Mouse (Mus musculus): Measurements from ENCODE around the gene Harbi1. TPM values are rescaled to one million over a fixed set of nuclear protein-coding genes. Genes with fewer than 3 reads are reported as not detected.
A peak's percentile ranks its signal among the peaks of the same experiment; 100 is the strongest.
"Not testable (repeated sequence)": the region's sequence is repeated elsewhere in the genome, so short reads cannot be mapped to it uniquely, and the experiment has no call there.

The Harbi1 gene
- total RNA-seq, 2 experiments from 2014 or later: 7.5 to 8.5 TPM

DNA sequence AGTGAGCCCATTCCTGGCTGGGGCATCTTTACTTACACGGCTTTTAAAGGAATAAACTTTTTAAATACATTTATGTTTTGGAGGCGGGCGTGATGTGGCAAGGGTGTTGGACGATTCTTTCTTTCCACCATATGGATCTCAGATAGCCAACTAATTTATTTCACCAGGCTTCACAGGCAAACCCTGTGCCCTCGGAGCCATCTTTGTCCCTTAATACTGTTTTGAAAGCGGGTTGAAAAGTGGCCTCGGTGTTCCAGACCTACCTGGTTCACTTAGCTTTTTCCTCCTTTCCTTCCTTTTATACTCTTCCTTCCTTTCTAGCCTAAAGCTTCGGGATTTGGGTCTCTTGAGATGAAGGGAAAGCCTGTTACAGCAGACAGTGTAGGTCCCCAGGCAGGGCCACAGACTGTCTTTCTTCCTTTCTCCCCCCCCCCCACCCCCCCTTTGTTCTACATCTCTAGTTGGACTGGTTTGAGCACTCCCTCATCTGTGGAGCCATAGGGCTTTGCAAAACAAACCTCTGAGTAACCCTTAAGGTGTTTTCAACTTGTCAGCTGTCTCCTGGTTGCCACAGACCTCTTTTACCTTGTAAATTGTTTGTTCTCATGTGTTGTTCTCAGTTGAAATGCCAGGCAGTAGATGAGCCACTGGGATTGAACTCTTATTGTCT, 739 bp downstream of the Harbi1 start:
- no peak for DNase-seq (ENCODE audit: low spot score in 2 of 2)

DNA sequence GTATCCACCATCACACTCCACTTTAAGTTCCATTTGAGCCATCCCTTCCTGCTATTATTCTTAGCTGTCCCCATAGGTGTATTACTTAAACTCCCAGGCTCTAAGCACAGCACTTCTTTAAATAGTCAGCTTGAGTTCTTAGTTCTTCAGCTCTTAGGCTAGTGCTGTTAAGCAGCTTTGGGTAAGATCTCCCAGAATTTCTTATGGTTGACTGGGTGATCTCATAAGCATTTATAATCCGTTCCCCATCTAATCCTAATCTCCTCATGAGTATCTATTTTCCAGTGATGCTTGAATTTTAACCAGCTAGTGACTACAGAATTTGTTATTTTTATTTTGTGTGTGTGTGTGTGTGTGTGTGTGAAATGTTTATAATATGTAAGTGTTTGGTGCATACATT, 4.3 kb downstream of the Harbi1 start:
- no peak for DNase-seq (ENCODE audit: low spot score in 2 of 2)

DNA sequence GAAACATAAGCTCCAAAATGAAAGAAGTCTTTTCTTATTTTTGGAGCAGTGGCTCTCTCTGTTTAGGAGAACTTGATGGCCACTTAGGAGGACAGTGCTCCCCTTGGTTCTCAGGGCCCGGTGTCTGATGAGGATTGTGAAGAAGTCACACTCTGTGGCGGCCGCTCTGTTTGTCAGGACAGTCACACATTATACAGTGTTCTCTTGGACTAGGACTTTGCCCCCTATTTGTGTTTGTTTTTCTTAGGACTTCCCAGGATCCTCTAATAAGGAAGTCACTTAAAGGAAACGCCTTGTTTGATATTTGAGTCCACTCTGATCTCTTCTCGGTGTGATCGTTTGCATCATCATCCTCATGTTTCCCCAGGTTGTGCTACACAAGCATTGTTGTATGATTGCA, 7.6 kb downstream of the Harbi1 start:
- DNase-seq (ENCODE audit: low spot score in 2 of 2): no peak

DNA sequence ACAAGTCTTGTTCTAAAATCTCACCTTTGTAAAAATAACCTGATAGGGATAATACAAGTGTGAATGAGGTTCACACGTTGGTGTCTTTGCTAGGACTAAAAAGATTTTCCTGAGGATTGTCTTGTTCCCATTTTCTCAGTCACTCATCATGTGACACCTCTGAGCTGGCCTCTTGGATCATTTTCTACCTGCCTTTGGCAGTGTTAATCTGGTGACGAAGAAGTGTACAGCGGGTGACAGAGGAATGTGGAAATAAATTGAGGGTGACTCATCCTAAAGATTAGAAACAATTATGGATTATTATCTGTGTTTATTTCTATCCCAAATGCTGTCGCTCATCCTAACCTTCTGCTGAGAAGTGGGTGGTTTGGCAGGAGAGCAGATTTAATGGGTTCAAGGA, 12.7 kb downstream of the Harbi1 start:
- no peak for DNase-seq (ENCODE audit: low spot score in 2 of 2)

DNA sequence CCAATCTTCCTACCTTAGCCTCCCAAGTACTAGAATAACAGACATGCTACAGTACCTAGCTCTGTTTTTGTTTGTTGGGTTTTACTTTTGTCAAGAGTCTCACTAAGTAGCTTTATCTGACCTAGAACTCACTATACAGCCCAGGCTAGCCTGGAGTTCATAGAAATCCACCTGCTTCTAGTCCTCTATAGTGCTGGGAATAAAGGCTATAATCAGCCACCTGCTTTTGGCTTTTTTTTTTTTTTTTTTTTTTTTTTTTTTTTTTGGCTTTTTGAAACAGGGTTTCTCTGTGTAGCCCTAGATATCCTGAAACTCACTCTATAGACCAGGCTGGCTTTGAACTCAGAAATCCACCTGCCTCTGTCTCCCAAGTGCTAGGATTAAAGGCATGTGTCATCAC, 13.3 kb downstream of the Harbi1 start:
- DNase-seq (ENCODE audit: low spot score in 2 of 2): no peak

DNA sequence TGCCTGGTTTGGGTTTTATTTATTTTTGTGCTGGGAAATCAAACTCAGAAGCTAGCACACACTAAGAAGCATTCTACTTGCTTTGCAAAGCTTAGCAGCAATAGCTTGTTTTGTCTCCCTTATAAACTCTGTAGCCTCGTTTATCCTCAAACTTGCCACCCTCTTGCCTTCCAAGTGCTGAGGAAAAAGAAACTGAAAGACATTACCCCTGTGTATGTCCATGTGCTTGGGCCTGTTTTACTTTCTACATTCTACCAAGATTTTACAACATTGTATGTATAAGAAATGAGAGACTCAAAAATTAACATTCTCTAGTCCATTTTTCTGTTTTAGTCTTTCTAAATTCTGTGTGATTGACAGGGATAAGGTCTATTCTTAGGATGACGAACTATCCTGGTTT, 14.1 kb downstream of the Harbi1 start:
- DNase-seq (ENCODE audit: low spot score in 2 of 2): no peak

DNA sequence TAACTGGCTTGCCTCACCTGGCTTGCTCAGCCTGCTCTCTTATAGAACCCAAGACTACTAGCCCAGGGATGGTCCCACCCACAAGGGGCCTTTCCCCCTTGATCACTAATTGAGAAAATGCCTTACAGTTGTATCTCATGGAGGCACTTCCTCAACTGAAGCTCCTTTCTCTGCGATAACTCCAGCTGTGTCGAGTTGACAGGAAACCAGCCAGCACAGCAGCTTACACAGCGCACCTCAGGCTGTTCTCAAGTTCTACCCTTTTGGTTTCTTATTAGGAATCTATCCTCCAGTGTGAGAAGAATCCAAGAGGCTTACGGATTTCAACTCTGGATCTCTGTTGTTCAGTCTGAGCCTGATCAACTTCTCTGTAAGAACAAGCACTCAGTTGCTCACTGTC, 14.8 kb downstream of the Harbi1 start:
- DNase-seq (ENCODE audit: low spot score in 2 of 2): not testable (repeated sequence)

DNA sequence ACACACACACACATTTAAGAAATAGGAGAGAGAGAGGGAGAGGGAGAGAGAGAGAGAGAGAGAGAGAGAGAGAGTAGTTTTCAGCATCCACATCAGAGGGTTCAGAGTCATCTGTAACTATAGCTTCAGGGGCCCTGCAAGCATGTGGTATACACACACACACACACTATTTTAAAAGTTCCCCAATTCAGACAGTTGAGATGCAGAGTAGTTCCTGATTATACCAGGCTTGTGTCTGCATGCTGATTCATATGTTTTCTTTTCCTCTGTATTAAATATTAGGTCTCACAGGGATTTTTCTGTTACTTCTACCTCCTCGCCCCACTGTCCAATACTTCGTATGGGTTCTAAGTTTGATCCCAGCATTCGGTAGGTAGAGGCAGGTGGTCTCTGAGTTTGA, 16.4 kb downstream of the Harbi1 start:
- DNase-seq (ENCODE audit: low spot score in 2 of 2): no peak

DNA sequence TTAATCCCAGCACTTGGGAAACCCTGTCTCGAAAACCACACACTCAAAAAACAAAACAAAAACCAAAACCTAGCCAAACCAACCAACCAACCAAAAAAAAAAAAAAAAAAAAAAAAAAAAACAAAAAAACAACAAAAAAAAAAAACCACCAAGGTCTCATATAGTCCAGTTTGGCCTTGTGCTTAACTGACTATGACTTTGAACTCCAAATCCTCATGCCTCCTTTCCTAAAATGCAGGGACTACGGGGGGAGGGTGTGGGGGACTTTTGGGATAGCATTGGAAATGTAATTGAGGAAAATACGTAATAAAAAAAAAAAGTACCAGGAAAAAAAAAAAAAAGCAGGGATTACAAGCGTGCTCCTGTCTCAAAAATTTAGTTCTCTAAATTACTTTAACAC, 18.9 kb downstream of the Harbi1 start:
- DNase-seq (ENCODE audit: low spot score in 2 of 2): no peak

DNA sequence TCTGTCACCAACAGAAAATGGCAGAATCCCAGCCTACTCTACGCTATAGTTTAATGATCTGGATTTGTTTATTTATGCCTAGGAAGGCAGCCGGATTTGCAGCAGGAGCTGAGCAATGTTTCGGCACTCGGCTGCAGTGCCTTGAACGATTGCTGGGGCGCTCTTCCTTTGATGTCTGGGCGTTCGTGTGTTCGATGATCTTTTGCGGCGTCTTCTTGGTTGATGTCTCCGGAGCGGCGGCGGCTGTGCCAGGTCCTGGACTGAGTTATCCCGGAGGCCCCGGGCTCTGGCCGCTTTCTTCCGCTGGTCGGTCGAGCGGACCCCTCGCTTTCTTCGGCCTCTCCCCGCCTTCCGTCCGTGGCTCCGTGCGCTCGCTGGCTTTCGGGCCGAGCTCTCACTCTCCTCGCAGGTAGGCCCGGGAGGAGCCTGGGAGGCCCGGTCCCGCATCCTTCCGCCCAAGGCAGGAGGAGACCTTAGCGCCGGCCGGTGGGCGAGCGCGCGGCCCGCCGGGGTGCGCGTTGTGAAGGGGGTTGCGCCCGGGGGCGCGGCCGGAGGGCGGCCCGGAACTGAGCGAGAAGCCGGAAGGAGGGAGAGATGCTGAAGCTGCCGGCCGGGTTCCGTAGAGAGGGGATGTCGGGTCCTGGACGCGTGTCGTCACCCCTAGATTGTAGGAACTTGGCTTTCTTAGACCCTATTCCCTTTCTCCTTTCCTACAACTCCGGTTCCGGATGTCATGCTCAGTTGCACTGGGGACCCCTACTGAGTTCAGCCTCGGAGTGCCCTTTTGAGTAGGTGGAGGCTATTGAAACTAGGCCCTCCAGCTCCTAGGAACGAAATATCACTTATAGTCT, 19.5 kb downstream of the Harbi1 start, which contains the start of gene Ambra1:
Ambra1 (plus strand) TSS at position 164 of the 851 bp plus-strand sequence.
- peak; percentile 83 to 94 for DNase-seq (ENCODE audit: low spot score in 2 of 2)

DNA sequence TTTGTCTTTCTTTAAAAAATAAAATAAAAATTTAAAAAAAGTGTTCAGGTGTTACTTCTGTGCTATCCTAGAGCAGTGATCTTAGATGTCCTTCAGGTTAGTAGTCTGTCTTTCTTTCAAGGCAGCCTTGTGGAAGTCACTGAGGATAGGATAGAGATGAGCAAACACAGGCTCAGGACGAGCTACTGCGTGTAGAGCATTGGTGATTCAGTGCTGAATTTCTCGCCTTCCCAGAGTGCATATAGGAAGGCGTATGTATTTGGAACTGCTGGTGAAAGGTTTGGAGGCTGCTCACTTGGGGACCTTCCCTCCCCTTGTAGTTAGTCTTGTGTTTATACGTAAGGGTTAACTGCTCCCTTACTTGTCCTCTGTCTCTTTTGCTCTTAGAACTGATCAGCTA, 24.6 kb downstream of the Harbi1 start:
- DNase-seq (ENCODE audit: low spot score in 2 of 2): no peak

DNA sequence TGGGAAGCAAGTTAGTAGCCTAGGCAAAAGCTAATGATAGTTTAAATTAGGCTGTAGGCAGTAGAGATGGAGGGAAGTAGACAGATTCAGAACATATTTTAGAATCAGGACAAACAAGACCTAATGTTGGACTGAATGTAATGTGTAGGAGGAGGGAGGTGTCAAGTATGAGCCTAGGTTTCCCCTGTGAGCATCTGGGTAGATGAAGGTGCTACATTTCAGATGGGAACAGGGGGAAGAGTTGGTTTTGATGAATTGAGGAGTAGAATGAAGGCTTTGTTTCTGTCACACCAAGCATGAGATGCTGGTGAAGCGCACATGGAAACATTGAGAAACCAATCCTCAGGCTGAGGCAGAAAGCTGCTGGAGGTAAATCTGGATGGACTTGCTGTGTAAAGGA, 28.9 kb downstream of the Harbi1 start:
- DNase-seq (ENCODE audit: low spot score in 2 of 2): no peak

DNA sequence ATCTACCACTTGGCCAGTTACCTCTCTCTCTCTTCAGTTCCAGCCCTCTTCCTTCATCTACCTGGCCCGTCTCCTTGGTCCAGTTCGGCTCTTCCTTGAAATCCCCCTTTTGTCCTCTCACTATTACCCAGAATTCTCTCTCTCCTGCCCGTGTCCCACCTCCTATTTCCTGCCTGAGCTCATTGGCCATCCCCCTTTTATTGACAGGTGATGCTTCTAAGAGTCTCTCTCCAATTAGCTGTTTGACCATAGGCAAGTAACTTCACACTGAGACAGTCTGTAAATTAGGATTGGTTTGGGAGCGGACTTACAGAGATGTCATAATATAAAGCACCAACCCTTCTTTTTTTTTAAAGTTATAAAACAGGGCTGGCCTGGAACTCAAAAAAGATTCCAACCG, 34.0 kb downstream of the Harbi1 start:
- DNase-seq (ENCODE audit: low spot score in 2 of 2): no peak

DNA sequence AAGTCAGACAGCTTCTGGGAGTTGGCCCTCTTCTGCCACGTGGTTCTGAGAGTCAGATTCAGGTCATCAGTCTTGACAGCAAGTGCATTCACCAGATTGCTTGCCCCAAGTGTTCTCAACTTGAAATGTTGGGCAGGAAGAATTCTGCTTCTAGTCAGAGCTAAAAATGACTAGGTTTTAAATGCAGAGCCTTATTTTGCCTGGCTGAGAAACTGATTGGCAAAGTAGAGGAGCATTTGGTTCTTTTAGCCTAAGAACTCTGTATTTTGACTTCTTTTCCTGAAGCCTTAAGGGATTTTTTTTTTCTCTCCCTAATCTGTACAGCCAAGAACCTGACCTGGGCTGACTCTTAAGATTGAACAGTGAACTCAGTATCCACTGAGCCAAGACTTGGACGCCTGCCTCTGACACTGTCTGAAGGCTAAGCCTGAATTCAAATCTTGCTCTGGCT, 39.2 kb downstream of the Harbi1 start:
- DNase-seq (ENCODE audit: low spot score in 2 of 2): peak in 1 of 2 experiments; percentile 42

Other genes starting within 250 kb of the Harbi1 start
- 100 to 1,000 TPM; 112 to 120 TPM for gene Ckap5, start 184.1 kb upstream of the Harbi1 start, total RNA-seq (2021)
- under 1 TPM in 1 of 2 experiments, not detected in 1; 0.25 TPM for gene F2, start 74.4 kb upstream of the Harbi1 start, total RNA-seq (2021)
- gene Zfp408, start 61.1 kb upstream of the Harbi1 start, total RNA-seq (2021): 10 to 100 TPM; 11.1 to 13.0 TPM
- 10 to 100 TPM; 65.8 to 68.0 TPM for gene Arhgap1, start 61.0 kb upstream of the Harbi1 start, total RNA-seq (2021)
- gene Atg13, start 276 bp upstream of the Harbi1 start, total RNA-seq (2021): 10 to 100 TPM; 57.2 to 59.5 TPM
- 10 to 100 TPM; 45.5 to 49.1 TPM for gene Ambra1, start 19.3 kb downstream of the Harbi1 start, total RNA-seq (2021)
- gene Chrm4, start 216.4 kb downstream of the Harbi1 start, total RNA-seq (2021): 10 to 100 TPM; 15.1 to 21.2 TPM
- gene Mdk, start 221.4 kb downstream of the Harbi1 start, total RNA-seq (2021): 10 to 100 TPM; 39.5 to 40.9 TPM
- not detected for gene Gm9821, start 234.9 kb downstream of the Harbi1 start, total RNA-seq (2021)

All from layer of hippocampus, postnatal 14 days (tissue).